Mouse (Mus musculus): Measurements from ENCODE around the gene 1700017D01Rik.
"Not testable (repeated sequence)": the region's sequence is repeated elsewhere in the genome, so short reads cannot be mapped to it uniquely, and the experiment has no call there.

Gene 1700017D01Rik

DNA sequence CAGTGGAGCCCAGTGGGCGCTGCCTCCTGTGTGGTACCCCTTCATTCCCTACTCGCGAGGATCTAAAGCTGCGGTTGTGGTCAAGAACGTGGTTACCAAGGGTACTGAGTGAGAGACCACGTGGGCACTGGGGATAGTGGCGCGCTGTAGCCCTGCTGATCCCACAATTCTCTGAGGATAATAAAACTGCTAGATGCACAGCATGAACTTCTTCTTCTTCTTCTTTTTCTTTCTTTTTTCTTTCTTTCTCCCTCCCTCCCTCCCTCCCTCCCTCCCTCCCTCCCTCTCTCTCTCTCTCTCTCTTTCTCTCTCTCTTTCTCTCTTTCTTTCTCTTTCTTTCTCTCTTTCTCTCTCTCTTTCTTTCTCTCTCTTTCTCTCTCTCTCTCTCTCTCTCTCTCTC lies at the start of gene 1700017D01Rik:
Gene 1700017D01Rik (minus strand): TSS at position 101 of the 400 bp plus-strand sequence.
- DNase-seq (ENCODE audit: low read depth, low spot score), result not testable (repeated sequence)

DNA sequence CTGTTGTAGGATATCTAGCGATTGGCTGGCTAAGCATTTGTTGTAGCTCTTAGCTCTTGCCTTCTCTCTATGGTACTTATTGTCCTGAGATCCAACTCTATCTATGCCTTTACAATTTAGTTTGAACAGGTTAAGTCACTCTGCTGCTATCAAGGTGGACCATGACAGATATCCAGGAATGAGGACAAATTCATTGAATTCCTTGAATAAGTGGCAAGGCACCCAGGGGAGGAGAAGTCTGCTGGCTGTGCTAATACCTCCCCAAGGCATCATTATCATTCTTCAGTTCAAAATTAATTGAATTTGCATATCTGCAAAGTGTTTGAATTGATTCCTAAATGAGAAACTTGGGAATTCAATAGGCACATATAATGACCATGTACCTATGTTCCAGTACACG lies 46.8 kb upstream of the 1700017D01Rik start:
- DNase-seq (ENCODE audit: low read depth, low spot score), result no peak

GRCm38 (mm10) chr19:11165172-11165571 lies 34.5 kb upstream of the 1700017D01Rik start, which contains the start of gene 1700025F22Rik:
TSS of gene 1700025F22Rik (minus strand) at chr19:11165320.
- DNase-seq (ENCODE audit: low read depth, low spot score), result no peak

DNA sequence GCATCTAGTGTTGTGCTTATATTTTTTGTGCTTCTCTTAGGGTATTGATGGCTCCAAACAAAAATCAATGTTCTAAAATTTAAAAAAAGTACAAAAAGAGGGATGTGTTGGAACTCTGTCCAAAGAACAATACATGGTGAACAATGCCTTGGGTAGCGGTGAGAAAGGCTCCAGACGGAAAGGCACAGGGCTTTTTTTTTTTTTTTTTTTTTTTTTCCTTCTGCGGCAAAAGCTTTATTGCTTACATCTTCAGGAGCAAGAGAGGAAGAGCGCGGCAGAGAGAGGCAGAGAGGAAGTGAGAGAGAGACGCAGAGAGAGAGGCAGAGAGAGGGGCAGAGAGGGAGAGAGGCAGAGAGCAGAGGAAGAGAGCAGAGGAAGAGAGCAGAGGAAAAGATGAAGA lies 27.2 kb upstream of the 1700017D01Rik start:
- not testable (repeated sequence) for DNase-seq (ENCODE audit: low read depth, low spot score)

- no peak for DNase-seq (ENCODE audit: low read depth, low spot score)
These were observed 4.7 kb upstream of the 1700017D01Rik start for GRCm38 (mm10) chr19:11135336-11135735.

DNA sequence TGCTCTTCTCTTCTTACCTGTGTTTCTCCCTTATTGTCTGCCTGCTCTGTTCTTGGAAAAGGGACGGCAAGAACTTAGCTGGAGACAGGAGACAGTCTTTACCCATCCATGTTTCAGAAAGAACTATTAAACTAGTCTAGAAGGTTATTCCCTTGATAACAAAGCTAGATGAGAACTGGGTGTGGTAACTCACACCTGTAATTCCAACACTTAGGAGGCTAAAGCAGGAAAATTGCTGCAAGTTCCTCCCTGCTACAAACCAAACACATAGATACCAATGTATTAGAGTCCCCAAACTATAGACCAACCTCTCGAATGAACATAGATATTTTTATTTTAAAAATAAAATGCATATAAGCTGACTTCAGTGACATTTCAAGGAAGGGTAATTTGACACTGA lies 4.2 kb upstream of the 1700017D01Rik start:
- DNase-seq (ENCODE audit: low read depth, low spot score), result no peak

- DNase-seq (ENCODE audit: low read depth, low spot score), result no peak
These were observed 974 bp downstream of the 1700017D01Rik start for GRCm38 (mm10) chr19:11129702-11130101.

- DNase-seq (ENCODE audit: low read depth, low spot score), result not testable (repeated sequence)
These were observed 9.7 kb downstream of the 1700017D01Rik start for GRCm38 (mm10) chr19:11121016-11121420.

GRCm38 (mm10) chr19:11119338-11119737 lies 11.3 kb downstream of the 1700017D01Rik start:
- peak; percentile 65 for DNase-seq (ENCODE audit: low read depth, low spot score)

- DNase-seq (ENCODE audit: low read depth, low spot score), result no peak
These were observed 22.9 kb downstream of the 1700017D01Rik start for GRCm38 (mm10) chr19:11107746-11108145.

- DNase-seq (ENCODE audit: low read depth, low spot score), result no peak
These were observed 28.8 kb downstream of the 1700017D01Rik start for GRCm38 (mm10) chr19:11101880-11102279.

GRCm38 (mm10) chr19:11098401-11098800 lies 32.3 kb downstream of the 1700017D01Rik start:
- DNase-seq (ENCODE audit: low read depth, low spot score), result no peak

- not testable (repeated sequence) for DNase-seq (ENCODE audit: low read depth, low spot score)
These were observed 38.5 kb downstream of the 1700017D01Rik start for GRCm38 (mm10) chr19:11092131-11092530.

DNA sequence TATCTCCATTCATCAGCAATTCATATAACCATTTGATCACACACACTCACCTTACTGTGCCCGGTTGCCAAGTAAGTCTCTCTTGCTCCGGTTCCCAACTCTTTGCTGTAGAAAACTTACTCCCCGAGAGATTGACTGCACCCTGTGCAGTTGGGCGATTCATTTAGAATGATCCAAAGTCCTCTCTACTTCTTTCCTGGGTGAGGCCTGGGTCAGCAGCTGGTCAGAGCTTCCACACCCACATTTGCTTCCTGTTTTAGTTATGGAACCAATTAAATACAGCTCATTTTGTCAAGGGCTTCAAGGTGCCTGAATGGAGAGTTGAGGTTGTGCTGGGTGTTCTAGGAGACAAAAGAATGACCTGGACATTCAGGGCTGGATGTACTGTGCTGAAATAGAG lies 49.7 kb downstream of the 1700017D01Rik start, which contains the start of gene Ms4a8a:
Gene Ms4a8a (minus strand): TSS at position 169 of the 400 bp plus-strand sequence.
- DNase-seq (ENCODE audit: low read depth, low spot score), result no peak

DNA sequence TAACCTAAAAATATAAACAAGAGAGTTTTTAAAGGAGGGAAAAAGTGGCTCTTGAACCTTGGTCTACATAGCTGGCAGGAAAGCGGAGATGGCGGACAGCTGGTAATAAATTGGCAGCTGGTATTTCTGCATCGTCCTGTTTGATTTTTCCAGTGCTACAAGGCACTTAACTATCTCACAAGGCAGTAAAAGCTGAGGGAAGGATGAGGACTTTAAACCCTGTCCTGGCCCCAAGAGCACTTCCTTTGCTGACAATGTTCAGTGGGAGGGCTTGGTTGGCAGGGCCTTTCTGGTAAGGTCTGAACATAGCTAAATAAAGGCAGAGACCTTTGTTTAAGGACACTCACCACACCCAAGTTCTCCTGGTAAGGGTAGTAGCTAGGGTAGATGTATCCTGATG lies 60.3 kb downstream of the 1700017D01Rik start:
- no peak for DNase-seq (ENCODE audit: low read depth, low spot score)

GRCm38 (mm10) chr19:11065202-11065875 lies 65.3 kb downstream of the 1700017D01Rik start:
- no peak for DNase-seq (ENCODE audit: low read depth, low spot score)

DNA sequence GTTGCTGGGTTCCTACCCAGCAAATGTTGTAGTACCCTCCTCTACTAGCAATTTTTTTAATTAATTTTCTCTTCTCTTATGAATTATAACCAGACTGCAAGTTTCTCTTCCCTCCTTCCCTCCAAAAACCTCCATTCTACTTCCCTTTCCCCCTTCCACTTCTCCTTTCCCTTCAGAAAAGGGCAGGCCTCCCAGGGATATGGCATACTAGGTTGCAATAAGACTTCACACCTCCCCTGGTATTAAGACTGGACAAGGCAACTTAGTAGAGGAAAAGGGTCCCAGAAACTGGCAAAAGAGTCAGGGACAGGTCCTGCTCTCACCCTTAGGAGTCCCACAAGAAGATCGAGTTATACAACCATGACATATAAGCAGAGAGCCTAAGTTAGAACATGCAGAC lies 69.8 kb downstream of the 1700017D01Rik start:
- no peak for DNase-seq (ENCODE audit: low read depth, low spot score)

GRCm38 (mm10) chr19:11059967-11060366 lies 70.7 kb downstream of the 1700017D01Rik start:
- no peak for DNase-seq (ENCODE audit: low read depth, low spot score)

DNA sequence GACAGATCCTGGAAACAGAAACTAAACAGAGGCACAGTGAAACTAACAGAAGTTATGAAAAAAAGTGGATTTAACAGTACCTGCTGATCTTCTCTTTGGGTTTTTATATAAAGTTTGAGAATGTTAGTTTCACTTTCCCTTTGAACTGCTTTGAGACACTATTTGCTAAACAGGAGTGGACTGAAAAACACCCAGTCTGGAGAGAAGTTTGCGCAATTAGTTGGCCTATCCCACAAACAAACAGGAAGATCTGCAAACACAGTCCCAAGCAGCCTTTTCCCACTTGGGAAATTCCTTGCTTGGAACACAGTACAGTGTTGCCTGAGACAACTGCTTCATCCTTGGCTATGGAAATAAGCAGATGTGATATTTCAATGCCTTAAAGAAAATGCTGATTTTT lies 75.0 kb downstream of the 1700017D01Rik start:
- DNase-seq (ENCODE audit: low read depth, low spot score), result not testable (repeated sequence)

GRCm38 (mm10) chr19:11053277-11053676 lies 77.4 kb downstream of the 1700017D01Rik start:
- DNase-seq (ENCODE audit: low read depth, low spot score), result no peak

DNA sequence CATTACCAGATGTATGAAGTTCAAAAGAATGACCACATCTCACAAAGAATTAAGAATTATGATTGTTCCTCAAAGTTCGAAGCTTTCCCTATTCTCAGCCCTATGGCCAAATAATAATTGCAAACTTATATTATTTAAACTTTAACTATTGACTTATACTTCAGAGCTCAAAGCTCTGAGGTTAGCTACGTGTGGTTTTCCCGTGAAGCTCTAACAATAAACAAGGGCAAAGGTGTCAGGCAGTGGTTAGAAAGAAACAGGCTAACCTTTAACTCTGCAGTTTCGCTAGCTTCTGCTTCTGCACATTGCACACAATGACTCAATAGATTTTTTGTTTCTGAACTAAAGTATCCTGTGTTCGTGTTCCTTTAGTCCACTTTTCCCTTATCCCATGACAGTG lies 77.8 kb downstream of the 1700017D01Rik start:
- no peak for DNase-seq (ENCODE audit: low read depth, low spot score)

- DNase-seq (ENCODE audit: low read depth, low spot score), result no peak
These were observed 80.4 kb downstream of the 1700017D01Rik start for GRCm38 (mm10) chr19:11050286-11050685.

- DNase-seq (ENCODE audit: low read depth, low spot score), result no peak
These were observed 81.2 kb downstream of the 1700017D01Rik start for GRCm38 (mm10) chr19:11049426-11049825.

Measured in telencephalon, adult 2 months (tissue).